ENCODE assay signal across 19 mouse cellular contexts in the genomic region with DNA sequence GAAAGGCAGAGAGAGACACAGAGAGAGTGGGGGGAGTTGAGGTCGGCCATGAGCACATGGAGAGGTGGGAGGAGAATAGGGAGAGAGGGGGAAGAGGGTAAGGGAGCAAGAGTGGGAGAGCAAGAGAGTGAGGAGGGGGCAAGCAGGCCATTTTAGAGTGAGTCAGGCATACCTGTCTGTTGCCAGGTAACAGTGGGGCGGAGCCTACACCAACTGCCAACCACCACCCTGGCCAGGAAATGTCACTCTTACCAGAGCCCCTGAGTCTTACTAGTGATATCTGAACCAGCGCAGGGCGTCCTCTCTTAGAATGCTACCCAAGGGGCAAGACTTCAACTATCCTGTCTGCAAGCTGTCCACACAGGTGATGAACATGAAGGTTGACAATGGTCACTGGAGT.
"Had no signal": no experiment of that assay in that cellular context is flagged by ENCODE, and none has a peak within 500 bp of the region (broad histone marks: within the 10 kb centered on the region; RNA-seq: fewer than 3 reads in every experiment).

No protein-coding gene starts in this region.

- H3K9me3 ChIP-seq: intestine, embryonic 15.5 days; kidney, embryonic 15.5 days; liver, embryonic 13.5 days; midbrain, embryonic 12.5 days; midbrain, embryonic 15.5 days; neural tube, embryonic 13.5 days; stomach, embryonic 15.5 days had no signal

- H3K4me3 ChIP-seq: intestine, embryonic 15.5 days; kidney, embryonic 15.5 days; left cerebral cortex, adult 2 months; liver, embryonic 13.5 days; midbrain, embryonic 12.5 days; midbrain, embryonic 15.5 days; neural tube, embryonic 13.5 days; stomach, embryonic 15.5 days had no signal

- H3K9ac ChIP-seq: intestine, embryonic 15.5 days; kidney, embryonic 15.5 days; liver, embryonic 13.5 days; midbrain, embryonic 12.5 days; midbrain, embryonic 15.5 days; neural tube, embryonic 13.5 days; stomach, embryonic 15.5 days had no signal

- H3K4me1 ChIP-seq: liver, embryonic 13.5 days had no signal

- ATAC-seq: intestine, embryonic 15.5 days; midbrain, embryonic 15.5 days had no signal

- DNase-seq: kidney, adult 11 months; kidney, adult 8-10 months; kidney, postnatal 10 days; kidney, postnatal 36 days; layer of hippocampus, postnatal 36 days; liver, embryonic 13.5 days; lung, adult 2 months; lung, postnatal 14 days; retina, postnatal 1 day; right cerebral cortex, postnatal 25 days; spleen, adult 18-20 months had no signal

- H3K36me3 ChIP-seq: intestine, embryonic 15.5 days; kidney, embryonic 15.5 days; liver, embryonic 13.5 days; midbrain, embryonic 12.5 days; midbrain, embryonic 15.5 days; neural tube, embryonic 13.5 days; stomach, embryonic 15.5 days had no signal

- H3K27ac ChIP-seq: intestine, embryonic 15.5 days; kidney, embryonic 15.5 days; left cerebral cortex, adult 2 months; liver, embryonic 13.5 days; macrophage; midbrain, embryonic 12.5 days; midbrain, embryonic 15.5 days; neural tube, embryonic 13.5 days; stomach, embryonic 15.5 days had no signal

- H3K27me3 ChIP-seq: intestine, embryonic 15.5 days; kidney, embryonic 15.5 days; liver, embryonic 13.5 days; midbrain, embryonic 15.5 days; neural tube, embryonic 13.5 days; stomach, embryonic 15.5 days had no signal

- H3K4me2 ChIP-seq: intestine, embryonic 15.5 days; kidney, embryonic 15.5 days; liver, embryonic 13.5 days; midbrain, embryonic 12.5 days; midbrain, embryonic 15.5 days; neural tube, embryonic 13.5 days; stomach, embryonic 15.5 days had no signal
